Mouse (Mus musculus) MEL (cell line): ENCODE results near the gene Plet1.

Experiments used
- CTCF ChIP-seq, 3 experiments: IDR thresholded peaks in 2 of 3; conservative IDR thresholded peaks in 1 of 3; 2 replicates each; pipeline ENCODE4 v1.5.1; 2011 to 2012; ENCODE audit warnings: low read length in 3 of 3, low read depth in 2 of 3, mild to moderate bottlenecking in 2 of 3, improper control_type of control experiment in 1 of 3, inconsistent platforms in 1 of 3, mixed read lengths in 1 of 3, moderate library complexity in 1 of 3; ENCODE audit not compliant: control insufficient read depth in 1 of 3, insufficient read depth in 1 of 3, poor library complexity in 1 of 3, severe bottlenecking in 1 of 3
- EP300 ChIP-seq, 2 experiments: IDR thresholded peaks; 2 replicates each; pipeline ENCODE4 v1.6.1; 2011; ENCODE audit warnings: improper control_type of control experiment in 2 of 2, low read length in 2 of 2, low read depth in 1 of 2, mild to moderate bottlenecking in 1 of 2
- HCFC1 ChIP-seq: IDR thresholded peaks from 2 replicates; pipeline ENCODE4 v1.6.1; 2012; ENCODE audit warnings: low read depth, mild to moderate bottlenecking, inconsistent platforms, low read length, improper control_type of control experiment, moderate library complexity
- MAX ChIP-seq: IDR thresholded peaks from 2 replicates; pipeline ENCODE4 v1.6.1; 2011; ENCODE audit warnings: low read length, improper control_type of control experiment
- POLR2A ChIP-seq, 2 experiments: IDR thresholded peaks; 2 replicates each; pipeline ENCODE4 v1.6.1; 2011 to 2012; ENCODE audit warnings: low read length in 2 of 2, mild to moderate bottlenecking in 2 of 2, control low read depth in 1 of 2, improper control_type of control experiment in 1 of 2, low read depth in 1 of 2, moderate library complexity in 1 of 2; ENCODE audit not compliant: control insufficient read depth in 1 of 2, insufficient read depth in 1 of 2, poor library complexity in 1 of 2
- TBP ChIP-seq: IDR thresholded peaks from 2 replicates; pipeline ENCODE4 v1.8.0; 2011; ENCODE audit warnings: low read depth, low read length, improper control_type of control experiment
- ZNF384 ChIP-seq: IDR thresholded peaks from 2 replicates; pipeline ENCODE4 v1.6.1; 2012; ENCODE audit warnings: low read depth, mild to moderate bottlenecking, inconsistent platforms, low read length, improper control_type of control experiment

GRCm38 (mm10) chr9:50518781-50519180 is 24.5 kb downstream of the Plet1 start:
- TF ChIP-seq MAX (no peak), EP300 (IDR thresholded peaks at IDR 0.05; ENCODE audit: low read depth in 1 of 2, low read length in 2 of 2) (no peak), HCFC1 (no peak), POLR2A (IDR thresholded peaks at IDR 0.05; ENCODE audit: control insufficient read depth in 1 of 2, insufficient read depth in 1 of 2, low read depth in 1 of 2, low read length in 2 of 2, poor library complexity in 1 of 2) (no peak), CTCF (IDR thresholded peaks at IDR 0.05 in 2 of 3, conservative IDR thresholded peaks at IDR 0.05 in 1 of 3; ENCODE audit: control insufficient read depth in 1 of 3, insufficient read depth in 1 of 3, low read depth in 2 of 3, low read length in 3 of 3, poor library complexity in 1 of 3, severe bottlenecking in 1 of 3) (peak; percentile 76 to 89 (median 79)), TBP (no peak), ZNF384 (no peak)
